Mouse (Mus musculus): Measurements from ENCODE around the gene Lrrc71.

Lrrc71 gene

GRCm38 (mm10) chr3:87724556-87724955 is 23.9 kb downstream of the Lrrc71 start:
- 87% methylated on average over 6 of the region's 6 CpGs for WGBS

- 84% methylated on average over 2 of the region's 2 CpGs for WGBS
These were observed 29.9 kb downstream of the Lrrc71 start for GRCm38 (mm10) chr3:87718525-87718924.
